Mouse (Mus musculus): ENCODE results near the gene Fign.
A peak's percentile ranks its signal among the peaks of the same experiment; 100 is the strongest.

The Fign gene

DNA sequence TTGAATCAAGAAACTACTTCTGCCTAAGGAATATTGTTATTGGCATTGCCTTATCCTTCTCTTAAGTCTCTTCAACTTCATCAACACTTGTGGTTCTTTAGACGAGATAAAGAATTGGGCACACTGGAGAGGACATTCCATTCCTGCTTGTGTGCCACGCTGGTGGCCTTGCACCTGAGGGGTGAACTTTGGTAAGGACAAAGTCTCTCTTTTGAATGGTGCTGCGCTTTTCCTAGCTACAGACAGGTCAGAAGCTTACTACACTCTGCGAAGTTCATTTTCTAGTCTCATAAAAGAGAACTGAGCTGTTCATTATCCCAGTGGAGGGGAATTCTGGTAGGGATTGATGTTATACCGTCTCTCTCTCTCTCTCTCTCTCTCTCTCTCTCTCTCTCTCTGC is 38.4 kb downstream of the Fign start:
- DNase-seq (ENCODE audit: low read depth, low spot score), result no peak

DNA sequence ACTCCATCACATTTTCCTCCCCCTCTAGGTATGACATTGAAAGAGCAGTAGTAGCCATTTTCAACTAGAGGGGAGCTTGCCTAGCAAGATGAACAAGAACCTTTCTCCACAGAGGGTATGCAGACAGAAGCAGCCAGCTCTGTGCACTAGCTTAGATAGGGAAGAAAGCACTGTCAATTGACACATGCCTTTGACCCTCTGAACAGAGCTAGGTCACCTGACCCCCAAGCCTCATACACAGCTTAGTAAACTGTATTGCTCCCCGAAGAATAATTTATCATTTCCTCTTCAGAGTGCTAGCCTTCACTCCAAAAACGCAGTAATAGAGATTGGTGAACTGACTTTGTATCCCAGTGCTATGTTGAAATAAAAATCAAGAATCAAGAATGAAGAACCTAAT is 49.7 kb downstream of the Fign start:
- no peak for DNase-seq (ENCODE audit: low read depth, low spot score)

DNA sequence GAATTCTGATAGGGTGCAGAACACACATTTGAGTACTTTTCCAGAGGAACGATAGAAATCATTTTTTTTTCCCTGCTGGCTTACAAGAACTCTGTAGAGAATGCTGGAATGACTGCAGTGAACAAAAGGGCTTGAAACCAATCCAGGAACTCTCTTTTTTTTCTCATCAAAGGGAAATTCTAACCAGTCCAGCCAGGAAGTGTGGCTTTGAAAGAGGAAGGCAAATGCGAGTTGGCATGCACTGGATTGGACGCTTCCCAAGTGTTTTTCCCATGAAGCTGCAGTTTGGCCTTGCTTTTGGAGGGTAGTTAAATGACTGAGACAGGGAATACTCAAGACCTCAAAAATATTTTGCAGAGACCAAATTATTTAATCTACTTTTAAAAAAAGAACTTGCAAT is 54.7 kb downstream of the Fign start:
- DNase-seq (ENCODE audit: low read depth, low spot score), result peak; percentile 73

DNA sequence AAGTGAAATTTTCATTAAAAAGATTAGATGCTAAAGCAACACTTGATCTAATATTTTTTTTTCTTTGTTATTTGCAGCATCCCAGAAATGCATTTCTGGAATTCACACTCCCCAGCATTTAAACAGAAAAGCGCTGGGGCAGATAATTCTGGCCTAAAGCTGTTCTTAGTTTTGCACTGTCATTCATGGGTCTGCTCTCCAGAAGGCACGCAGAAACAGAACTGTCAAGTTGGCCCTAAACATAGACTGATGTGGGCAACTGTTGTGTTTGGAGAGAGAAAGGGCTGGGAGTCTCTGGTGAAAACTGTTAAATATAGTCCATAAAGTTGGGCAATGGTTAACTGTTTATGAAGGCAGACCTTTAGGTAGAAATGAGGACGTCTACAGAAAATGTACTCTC is 62.4 kb downstream of the Fign start:
- peak; percentile 22 for DNase-seq (ENCODE audit: low read depth, low spot score)

DNA sequence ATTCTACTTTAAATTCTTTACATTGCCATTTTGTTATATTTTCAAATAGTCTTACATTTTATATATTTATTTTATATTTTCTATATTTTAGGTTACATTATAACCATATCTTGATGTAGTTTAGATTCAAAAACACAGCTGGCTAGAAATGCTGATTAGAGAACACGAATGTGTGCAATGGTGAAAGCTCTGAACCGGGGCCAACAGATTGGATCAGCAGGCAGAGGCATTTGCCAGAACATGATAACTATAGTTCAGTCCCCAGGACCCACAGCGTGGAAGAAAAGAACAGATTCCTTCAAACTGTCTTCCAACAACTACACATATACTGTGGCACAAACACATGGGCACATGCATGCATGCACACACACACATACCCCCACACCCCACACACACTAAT is 64.0 kb downstream of the Fign start:
- no peak for DNase-seq (ENCODE audit: low read depth, low spot score)

DNA sequence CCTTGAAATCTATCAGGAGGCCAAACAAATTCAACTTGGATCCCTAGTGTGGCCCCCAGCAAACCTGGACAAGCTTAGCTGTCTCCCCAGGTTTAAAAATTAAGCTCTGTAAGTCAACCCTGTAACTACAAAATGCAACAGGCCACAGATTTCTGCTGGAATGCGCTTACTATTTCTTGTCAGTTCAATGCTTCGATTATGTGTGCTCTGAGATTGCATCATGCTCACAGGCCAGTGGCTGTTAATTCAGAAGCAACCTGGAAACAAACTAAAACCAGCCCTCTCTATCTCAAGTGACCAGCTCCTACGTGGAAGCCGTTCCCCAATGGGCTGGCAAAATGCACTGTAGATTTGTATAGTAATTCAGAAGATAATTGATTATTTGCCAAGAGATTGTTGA is 71.9 kb downstream of the Fign start:
- no peak for DNase-seq (ENCODE audit: low read depth, low spot score)

GRCm38 (mm10) chr2:63994304-63995023 is 103.4 kb downstream of the Fign start:
- peak; percentile 44 for DNase-seq (ENCODE audit: low read depth, low spot score)

- DNase-seq (ENCODE audit: low read depth, low spot score), result no peak
These were observed 112.4 kb downstream of the Fign start for GRCm38 (mm10) chr2:63985426-63985825.

DNA sequence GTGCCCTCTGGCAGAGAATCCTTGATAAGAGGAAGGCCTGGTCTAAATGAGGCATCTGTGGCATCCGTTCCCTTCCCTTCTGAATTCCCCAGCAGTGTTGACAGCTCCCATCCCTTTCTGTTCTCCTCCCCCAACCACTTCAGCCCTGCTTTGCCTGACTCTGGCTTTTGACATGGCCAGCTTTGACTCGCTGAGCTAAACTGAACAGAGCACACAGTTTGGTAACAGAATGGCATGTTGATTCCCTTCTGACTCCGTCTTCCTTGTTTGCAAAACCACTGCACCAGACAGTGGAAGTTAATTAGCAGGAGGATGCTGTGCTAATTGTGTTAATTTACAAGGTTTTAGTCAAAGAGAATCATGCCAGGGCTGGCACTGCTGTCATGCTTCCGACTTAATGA is 115.5 kb downstream of the Fign start:
- peak; percentile 32 for DNase-seq (ENCODE audit: low read depth, low spot score)

GRCm38 (mm10) chr2:63981449-63981848 is 116.4 kb downstream of the Fign start:
- no peak for DNase-seq (ENCODE audit: low read depth, low spot score)

DNA sequence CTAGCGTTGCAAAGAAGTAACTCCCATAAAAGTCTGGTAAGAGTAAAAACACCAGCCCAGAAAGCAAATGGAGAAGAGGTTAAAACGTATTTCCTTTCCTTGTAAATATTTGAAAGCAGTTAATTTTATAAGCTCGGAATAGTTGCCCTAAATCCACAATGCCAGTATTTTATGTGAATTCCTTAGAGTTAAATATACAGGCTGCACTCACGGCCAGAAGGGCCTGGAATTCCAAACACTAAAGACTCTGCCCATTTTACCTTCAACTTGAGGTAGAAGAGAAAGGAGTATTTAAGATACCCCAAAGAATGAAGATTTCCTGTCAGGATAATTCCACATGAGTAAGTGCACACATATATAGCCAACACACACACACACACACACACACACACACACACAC is 128.2 kb downstream of the Fign start:
- no peak for DNase-seq (ENCODE audit: low read depth, low spot score)

GRCm38 (mm10) chr2:63931041-63931440 is 166.8 kb downstream of the Fign start:
- no peak for DNase-seq (ENCODE audit: low read depth, low spot score)

GRCm38 (mm10) chr2:63926481-63927097 is 171.2 kb downstream of the Fign start:
- DNase-seq (ENCODE audit: low read depth, low spot score), result no peak

DNA sequence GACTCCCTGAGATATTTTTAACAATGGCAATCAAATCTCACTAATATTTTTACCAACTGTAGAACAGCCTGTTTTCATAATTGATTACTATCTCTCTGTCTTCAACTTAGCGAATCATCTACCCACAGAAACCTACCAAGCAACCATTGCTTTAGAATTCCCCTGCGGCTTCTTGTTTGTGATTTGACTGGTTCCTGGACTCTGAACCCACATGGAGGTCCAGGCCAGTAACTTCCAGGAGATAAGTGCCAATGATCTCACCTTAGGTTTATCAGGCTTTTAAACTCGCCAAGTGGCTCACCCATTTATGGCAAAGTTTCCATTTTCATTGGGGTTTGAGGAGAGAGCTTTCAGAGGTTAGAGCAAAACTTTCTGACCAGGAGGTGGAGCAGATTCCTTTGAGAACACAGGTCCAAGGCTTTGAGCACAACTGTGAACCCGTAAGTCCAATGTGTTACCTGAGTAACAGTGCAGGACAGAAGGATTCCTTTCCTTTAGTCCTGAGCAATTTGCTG is 172.1 kb downstream of the Fign start:
- DNase-seq (ENCODE audit: low read depth, low spot score), result no peak

Measured in brain, adult 2 months (tissue).